Mouse (Mus musculus): ENCODE results near the gene Plekha5.

GRCm38 (mm10) chr6:140541919-140542318 lies 118.1 kb downstream of the Plekha5 start:
- TF ChIP-seq POLR2A (IDR thresholded peaks at IDR 0.05; ENCODE audit: extremely low read depth, insufficient read depth, low read length): no peak
- no peak for TF ChIP-seq CTCF (IDR thresholded peaks at IDR 0.05; ENCODE audit: low read depth, low read length)

Data from liver, adult 2 months (tissue).